Mouse (Mus musculus) testis, adult 2 months (tissue): ENCODE measurements around the gene Opa3. TPM values are rescaled to one million over a fixed set of nuclear protein-coding genes. Genes with fewer than 3 reads are reported as not detected.
A peak's percentile ranks its signal among the peaks of the same experiment; 100 is the strongest.

Source experiments
- H3K27ac ChIP-seq: fragments of 200-500 bp; 2 replicates; pipeline ENCODE4 v1.5.1; 2012; ENCODE audit warnings: low read depth, low read length; ENCODE audit not compliant: control insufficient read depth, insufficient read depth
- H3K27me3 ChIP-seq: fragments of 200-500 bp; 2 replicates; pipeline ENCODE4 v1.6.1; 2012; ENCODE audit warnings: mild to moderate bottlenecking, low read length, moderate library complexity; ENCODE audit not compliant: control insufficient read depth, insufficient read depth
- H3K36me3 ChIP-seq: fragments of 200-500 bp; 2 replicates; pipeline ENCODE4 v1.6.1; 2012; ENCODE audit warnings: mild to moderate bottlenecking, low read length; ENCODE audit not compliant: control insufficient read depth, insufficient read depth
- H3K4me1 ChIP-seq: fragments of 200-500 bp; 2 replicates; pipeline ENCODE4 v1.6.1; 2012; ENCODE audit warnings: low read length; ENCODE audit not compliant: control insufficient read depth, insufficient read depth
- H3K4me3 ChIP-seq: fragments of 200-500 bp; 2 replicates; pipeline ENCODE4 v1.5.1; 2012; ENCODE audit warnings: low read depth, mild to moderate bottlenecking, low read length, moderate library complexity, mixed read lengths; ENCODE audit not compliant: control insufficient read depth
- CTCF ChIP-seq: fragments of 200-500 bp; IDR thresholded peaks from 2 replicates; pipeline ENCODE4 v1.5.1; 2012; ENCODE audit warnings: low read depth, mild to moderate bottlenecking, inconsistent platforms, low read length, moderate library complexity; ENCODE audit not compliant: control insufficient read depth, insufficient read depth, insufficient replicate concordance
- POLR2A ChIP-seq: fragments of 200-500 bp; IDR thresholded peaks from 2 replicates; pipeline ENCODE4 v1.6.1; 2012; ENCODE audit warnings: low read depth, mild to moderate bottlenecking, inconsistent platforms, low read length, moderate library complexity; ENCODE audit not compliant: control insufficient read depth
- polyA plus RNA-seq: library from polyadenylated mRNA; depleted of rRNA; stranded (reverse); fragments of >200 nt; gene quantifications from 2 replicates; pipeline ENCODE4 v1.2.3, GENCODE M21; 2012; rRNA removed

Opa3 gene
- polyA plus RNA-seq: 13.6 and 14.5 TPM in 2 replicates

DNA sequence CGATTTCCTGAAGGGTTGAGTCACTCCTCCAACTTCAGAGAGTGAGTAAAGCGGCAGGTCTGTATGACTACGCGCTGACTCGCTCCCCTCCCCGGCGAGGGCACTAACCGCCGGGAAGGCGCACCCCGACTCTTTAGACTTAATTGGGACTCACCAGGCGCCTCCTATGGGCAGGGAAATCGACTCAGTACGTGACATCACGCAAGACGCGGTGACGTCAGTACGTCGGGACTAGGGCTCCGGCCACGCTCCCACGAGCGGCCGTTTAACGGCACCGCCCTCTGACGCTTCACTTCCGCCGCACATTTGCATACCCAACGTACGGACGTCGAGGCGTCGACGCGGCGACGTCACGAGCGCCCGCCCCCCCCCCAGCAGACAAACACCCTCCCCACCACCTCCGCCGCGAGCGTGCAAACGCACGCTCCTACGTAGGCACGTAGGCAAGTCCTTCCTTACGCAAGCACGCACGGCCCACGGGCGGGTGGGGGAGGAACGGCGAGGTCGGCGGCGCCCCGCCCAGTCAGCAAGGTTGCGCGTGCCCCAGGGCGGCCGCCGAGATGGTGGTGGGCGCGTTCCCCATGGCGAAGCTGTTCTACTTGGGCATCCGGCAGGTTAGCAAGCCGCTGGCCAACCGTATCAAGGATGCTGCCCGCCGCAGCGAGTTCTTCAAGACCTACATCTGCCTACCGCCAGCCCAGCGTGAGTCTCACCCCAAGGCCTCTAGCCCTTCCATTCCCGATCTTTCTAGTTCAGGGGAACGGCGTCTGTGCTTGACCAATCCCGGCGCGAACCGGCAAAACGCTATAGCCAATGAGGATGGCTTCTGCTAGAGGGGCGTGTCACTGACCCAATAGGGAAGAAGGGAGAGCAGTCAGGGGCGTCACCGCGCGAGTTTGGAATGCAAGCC, at the start of gene Opa3:
TSS of gene Opa3 (plus strand) at position 452 of the 910 bp plus-strand sequence.
- H3K36me3 ChIP-seq: no peaks in the 10 kb centered on the region
- peak within 1 kb of the TSS; percentile 98 for H3K27ac ChIP-seq
- TF ChIP-seq POLR2A (peak; percentile 68), CTCF (peak; percentile 23; the same call in 1 of the 2 replicates)
- peaks cover 19% of the 10 kb centered on the region for H3K4me1 ChIP-seq
- H3K27me3 ChIP-seq: no peaks in the 10 kb centered on the region
- peak within 1 kb of the TSS; percentile 93 for H3K4me3 ChIP-seq

DNA sequence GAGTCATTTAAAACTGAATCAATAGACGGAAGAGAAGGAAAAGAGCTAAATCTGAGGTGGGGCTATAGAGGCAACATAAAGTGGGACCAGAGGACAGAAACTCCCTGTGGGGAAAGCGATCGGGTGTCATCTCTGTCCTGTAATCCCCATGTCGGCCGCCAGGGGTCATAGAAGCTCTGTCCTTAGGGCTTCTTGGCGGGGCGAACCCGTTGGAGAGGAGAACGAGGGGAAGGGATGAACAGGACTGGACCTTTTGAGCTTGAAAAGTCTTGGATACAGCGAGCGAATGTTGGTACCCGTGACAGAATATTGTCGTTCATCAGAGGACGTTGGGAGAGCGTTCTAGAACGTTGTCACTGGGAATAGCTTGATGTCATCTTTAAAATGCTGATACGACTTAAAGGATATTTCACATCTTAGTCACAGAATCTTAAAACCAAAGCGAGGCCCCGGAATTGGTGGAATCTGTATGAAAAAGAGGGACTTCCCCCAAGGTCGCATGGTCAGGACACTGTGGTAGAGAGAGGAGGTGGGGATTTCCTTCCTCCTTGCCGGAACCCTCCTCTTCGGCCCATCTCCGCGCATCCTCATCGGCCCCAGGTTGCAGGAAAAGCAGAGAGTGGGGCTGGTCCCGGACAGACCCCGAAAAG, 49.6 kb upstream of the Opa3 start:
- H3K27me3 ChIP-seq: peaks cover 7% of the 10 kb centered on the region
- no peaks in the 10 kb centered on the region for H3K36me3 ChIP-seq
- peak overlapping the region; percentile 84 for H3K4me3 ChIP-seq
- peaks cover 41% of the 10 kb centered on the region for H3K4me1 ChIP-seq
- TF ChIP-seq CTCF: peak; percentile 76
- TF ChIP-seq POLR2A: no peak
- H3K27ac ChIP-seq: no peak overlapping the region

DNA sequence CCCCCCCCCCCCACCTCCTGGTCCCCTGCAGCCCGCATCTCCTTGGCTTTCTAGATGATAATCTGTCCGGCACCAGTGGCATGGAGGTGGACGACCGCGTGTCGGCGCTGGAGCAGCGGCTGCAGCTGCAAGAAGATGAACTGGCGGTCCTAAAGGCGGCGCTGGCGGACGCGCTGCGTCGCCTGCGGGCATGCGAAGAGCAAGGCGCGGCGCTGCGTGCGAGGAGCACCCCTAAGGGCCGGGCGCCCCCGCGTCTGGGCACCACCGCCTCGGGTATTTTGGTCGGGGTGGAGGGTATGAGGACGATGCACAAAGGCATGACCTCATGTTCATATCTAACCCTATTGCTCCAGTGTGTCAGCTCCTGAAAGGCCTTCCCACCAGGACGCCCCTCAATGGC, 49.0 kb upstream of the Opa3 start:
- Histone ChIP-seq H3K4me1 (peaks cover 41% of the 10 kb centered on the region), H3K36me3 (no peaks in the 10 kb centered on the region), H3K27me3 (peaks cover 7% of the 10 kb centered on the region), H3K27ac (no peak overlapping the region), H3K4me3 (peak overlapping the region; percentile 79)
- TF ChIP-seq POLR2A (no peak), CTCF (peak; percentile 51; the same call in 1 of the 2 replicates)

DNA sequence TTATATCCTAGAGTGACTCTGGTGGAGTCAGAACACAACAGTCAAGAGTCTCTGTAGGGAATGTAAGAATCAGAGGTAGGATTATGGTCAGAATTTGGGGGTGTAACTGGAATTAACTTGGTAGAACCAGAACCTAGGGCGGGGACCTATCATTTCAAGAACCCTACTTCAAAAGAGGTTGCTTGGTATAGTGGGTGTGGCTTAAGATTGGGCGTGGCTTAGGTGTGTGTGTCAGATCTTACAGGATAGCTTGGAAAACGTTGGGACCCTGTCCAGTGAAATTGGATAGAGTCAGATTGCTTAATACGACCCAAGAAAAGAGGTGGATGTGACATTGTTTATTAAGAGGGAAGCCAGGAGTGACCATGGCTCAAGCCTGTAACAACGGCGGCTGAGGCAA, 48.2 kb upstream of the Opa3 start:
- Histone ChIP-seq H3K36me3 (no peaks in the 10 kb centered on the region), H3K27me3 (peaks cover 7% of the 10 kb centered on the region), H3K4me1 (peaks cover 41% of the 10 kb centered on the region), H3K4me3 (peak overlapping the region; percentile 79), H3K27ac (no peak overlapping the region)
- TF ChIP-seq CTCF: no peak
- TF ChIP-seq POLR2A: no peak

DNA sequence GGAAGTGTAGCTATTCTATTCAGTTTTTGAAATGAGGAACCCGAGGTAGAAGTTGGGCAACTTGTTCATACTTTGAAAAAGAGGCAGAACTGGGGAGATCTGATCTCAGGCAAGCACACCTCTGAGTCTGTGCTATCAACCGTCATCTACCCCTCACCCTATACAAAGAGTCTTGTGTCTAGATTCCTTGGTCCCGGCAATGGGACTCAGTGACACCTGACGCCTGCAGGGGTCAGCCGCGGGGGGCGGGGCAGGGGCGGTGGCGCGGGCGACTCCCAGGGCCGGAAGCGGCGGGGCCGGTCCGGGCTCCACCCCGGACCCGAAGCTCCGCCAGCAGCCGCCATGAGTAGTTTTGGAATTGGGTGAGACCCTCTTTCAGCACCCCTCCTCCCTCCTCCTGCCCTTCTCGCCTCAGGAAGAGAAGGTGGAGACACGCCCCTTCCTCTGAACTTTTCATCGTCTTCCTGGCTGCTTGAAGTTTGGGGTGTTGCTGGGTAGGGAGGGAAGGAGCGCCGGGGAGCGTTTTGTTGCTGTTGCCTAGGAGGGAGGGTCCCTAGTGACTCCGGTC, 47.2 kb upstream of the Opa3 start:
- H3K27me3 ChIP-seq: peaks cover 7% of the 10 kb centered on the region

DNA sequence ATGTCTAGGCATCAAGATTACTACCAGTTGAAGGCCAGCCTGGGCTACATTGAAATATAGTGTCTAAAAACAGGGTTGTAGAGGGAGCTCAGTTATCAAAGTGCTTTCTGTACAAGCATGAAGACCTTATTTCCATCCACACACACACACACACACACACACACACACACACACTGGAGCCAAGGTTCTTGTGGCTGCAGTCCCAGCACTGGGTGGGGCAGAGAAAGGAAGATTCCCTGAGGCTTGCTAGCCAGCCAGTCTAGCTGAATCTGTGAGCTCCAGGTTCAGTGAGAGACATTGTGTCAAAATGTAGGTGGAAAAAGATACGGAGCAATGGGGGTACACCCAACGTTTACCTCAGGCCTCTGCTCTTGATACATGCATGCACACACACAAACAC, 43.9 kb upstream of the Opa3 start:
- H3K4me1 ChIP-seq: peaks cover 17% of the 10 kb centered on the region
- TF ChIP-seq CTCF: no peak
- TF ChIP-seq POLR2A: no peak
- peaks cover 3% of the 10 kb centered on the region for H3K27me3 ChIP-seq
- H3K36me3 ChIP-seq: no peaks in the 10 kb centered on the region
- H3K4me3 ChIP-seq: no peak overlapping the region
- H3K27ac ChIP-seq: no peak overlapping the region

More for the DNA sequence above, 47.2 kb upstream of the Opa3 start:
- H3K4me1 ChIP-seq: peaks cover 41% of the 10 kb centered on the region
- no peak for TF ChIP-seq POLR2A
- no peaks in the 10 kb centered on the region for H3K36me3 ChIP-seq
- H3K4me3 ChIP-seq: peak overlapping the region; percentile 81
- H3K27ac ChIP-seq: no peak overlapping the region

DNA sequence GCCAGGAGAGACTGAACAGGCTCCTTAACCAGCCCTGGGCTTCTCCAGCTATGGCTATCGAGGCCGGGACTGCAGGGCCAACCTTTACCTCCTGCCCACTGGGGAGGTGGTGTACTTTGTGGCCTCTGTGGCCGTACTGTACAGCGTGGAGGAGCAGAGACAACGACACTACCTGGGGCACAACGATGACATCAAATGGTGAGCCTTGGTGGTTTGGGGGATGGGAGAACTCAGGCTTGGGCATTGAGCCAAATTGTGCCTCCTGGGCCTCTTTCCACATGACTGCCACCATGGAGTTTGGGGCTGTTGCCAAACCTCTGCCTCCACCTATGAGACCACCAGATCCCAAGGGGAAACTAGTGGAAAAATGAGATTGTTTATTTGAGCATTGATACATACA, 43.4 kb upstream of the Opa3 start:
- H3K4me1 ChIP-seq: peaks cover 11% of the 10 kb centered on the region
- no peaks in the 10 kb centered on the region for H3K36me3 ChIP-seq
- no peak overlapping the region for H3K4me3 ChIP-seq
- TF ChIP-seq POLR2A: no peak
- no peak for TF ChIP-seq CTCF
- H3K27me3 ChIP-seq: no peaks in the 10 kb centered on the region; the same call in 1 of the 2 replicates
- no peak overlapping the region for H3K27ac ChIP-seq
